Mouse (Mus musculus): ENCODE measurements at regions not wholly inside any gene's neighbourhood (a gene's known extent, or its start where the extent isn't known, plus 50 kb on each side); places are given as distances from the start of the nearest gene placed in this dataset.

DNA sequence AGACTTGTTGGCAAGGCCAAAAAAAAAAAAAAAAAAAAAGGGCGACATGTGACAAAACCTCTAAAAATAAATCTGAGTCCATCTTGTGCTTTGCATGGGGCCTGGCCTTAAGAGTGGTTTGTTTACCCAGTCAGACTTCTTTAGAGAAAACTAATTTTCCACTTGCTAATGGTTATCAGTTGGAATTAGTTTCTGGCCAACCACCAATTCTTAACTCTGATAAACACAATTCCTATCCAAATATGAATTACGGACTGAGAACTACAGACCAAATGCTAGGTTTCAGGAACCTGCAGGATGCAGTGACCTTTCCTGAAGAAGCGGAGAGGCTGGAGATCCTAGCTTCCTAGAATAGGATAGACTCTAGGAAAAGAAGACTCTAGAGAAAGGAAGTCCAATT is 79.4 kb downstream of the Thnsl1 start:
- H3K9me3 ChIP-seq (replicated peaks; ENCODE audit: insufficient read depth, low read length), result no peaks in the 10 kb centered on the region
- H3K79me2 ChIP-seq (ENCODE audit: control insufficient read depth, insufficient read depth, low read length, poor library complexity), result no peaks in the 10 kb centered on the region
- no peak overlapping the region for H3K4me3 ChIP-seq (ENCODE audit: control insufficient read depth in 1 of 2, insufficient read depth in 1 of 2, low read depth in 2 of 2, low read length in 2 of 2)
- H3K36me3 ChIP-seq (ENCODE audit: control insufficient read depth in 1 of 2, insufficient read depth in 2 of 2, low read length in 2 of 2), result no peaks in the 10 kb centered on the region
- no peak overlapping the region for H3K9ac ChIP-seq (ENCODE audit: control insufficient read depth, low read depth, low read length, poor library complexity, severe bottlenecking)
- DNase-seq (ENCODE audit: low read depth, low spot score), result no peak
- H3K4me1 ChIP-seq (ENCODE audit: control insufficient read depth in 1 of 2, insufficient read depth in 2 of 2, low read length in 2 of 2), result no peaks in the 10 kb centered on the region
- no peaks in the 10 kb centered on the region; a peak in 1 of 4 replicates for H3K27me3 ChIP-seq (ENCODE audit: control insufficient read depth in 1 of 2, insufficient read depth in 2 of 2, low read length in 2 of 2)
- no peak overlapping the region for H3K27ac ChIP-seq (ENCODE audit: control insufficient read depth, low read depth, low read length)
- TF ChIP-seq EP300 (IDR thresholded peaks at IDR 0.05; ENCODE audit: low read depth in 1 of 2, low read length in 2 of 2) (no peak), TAL1 (IDR thresholded peaks at IDR 0.05; ENCODE audit: low read length) (no peak), NELFE (IDR thresholded peaks at IDR 0.05; ENCODE audit: low read depth, low read length) (no peak), ZKSCAN1 (IDR thresholded peaks at IDR 0.05; ENCODE audit: low read depth, low read length) (no peak), SIN3A (IDR thresholded peaks at IDR 0.05; ENCODE audit: low read length) (no peak), RCOR1 (IDR thresholded peaks at IDR 0.05; ENCODE audit: low read depth, low read length) (no peak), MEF2A (IDR thresholded peaks at IDR 0.05; ENCODE audit: extremely low read depth, insufficient replicate concordance, low read depth, low read length, poor library complexity, severe bottlenecking) (no peak), MAX (IDR thresholded peaks at IDR 0.05; ENCODE audit: low read length) (no peak), RAD21 (IDR thresholded peaks at IDR 0.05; ENCODE audit: low read depth, low read length) (no peak), MAZ (IDR thresholded peaks at IDR 0.05; ENCODE audit: low read depth, low read length) (no peak), MYC (IDR thresholded peaks at IDR 0.05; ENCODE audit: low read depth, low read length) (no peak), POLR2AphosphoS2 (IDR thresholded peaks at IDR 0.05; ENCODE audit: low read length) (no peak), ETS1 (IDR thresholded peaks at IDR 0.05; ENCODE audit: low read depth, low read length) (no peak), GATA1 (IDR thresholded peaks at IDR 0.05; ENCODE audit: low read depth, low read length) (no peak), TCF12 (IDR thresholded peaks at IDR 0.05; ENCODE audit: low read depth, low read length) (no peak), ELF1 (IDR thresholded peaks at IDR 0.05; ENCODE audit: low read depth, low read length) (no peak), CTCF (IDR thresholded peaks at IDR 0.05 in 2 of 3, conservative IDR thresholded peaks at IDR 0.05 in 1 of 3; ENCODE audit: control insufficient read depth in 1 of 3, insufficient read depth in 1 of 3, low read depth in 2 of 3, low read length in 3 of 3, poor library complexity in 1 of 3, severe bottlenecking in 1 of 3) (no peak), TBP (IDR thresholded peaks at IDR 0.05; ENCODE audit: low read depth, low read length) (no peak)

DNA sequence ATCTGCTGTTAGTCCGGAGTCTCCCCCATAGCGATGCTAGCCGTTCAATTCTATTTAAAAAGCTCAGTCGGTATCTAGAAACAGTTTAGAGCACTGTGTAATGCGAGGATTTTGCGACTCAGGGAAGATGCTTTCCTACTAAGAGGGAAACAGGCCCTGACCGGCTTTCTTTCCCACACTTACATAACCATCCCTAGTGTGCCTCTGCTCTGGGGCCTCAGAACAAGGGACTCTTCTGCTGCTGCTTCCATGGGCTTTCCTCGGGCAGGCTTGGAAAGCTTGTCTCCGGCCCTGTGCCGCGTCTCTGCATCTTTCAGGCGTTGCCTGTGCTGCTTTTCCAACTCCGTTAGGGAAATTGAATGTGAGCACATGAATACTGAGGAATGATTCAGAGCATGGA is 79.6 kb upstream of the Gpr158 start:
- Histone ChIP-seq H3K9ac (ENCODE audit: control insufficient read depth, low read depth, low read length, poor library complexity, severe bottlenecking) (no peak overlapping the region), H3K4me1 (ENCODE audit: control insufficient read depth in 1 of 2, insufficient read depth in 2 of 2, low read length in 2 of 2) (no peaks in the 10 kb centered on the region), H3K4me3 (ENCODE audit: control insufficient read depth in 1 of 2, insufficient read depth in 1 of 2, low read depth in 2 of 2, low read length in 2 of 2) (no peak overlapping the region), H3K36me3 (ENCODE audit: control insufficient read depth in 1 of 2, insufficient read depth in 2 of 2, low read length in 2 of 2) (no peaks in the 10 kb centered on the region), H3K9me3 (replicated peaks; ENCODE audit: insufficient read depth, low read length) (no peaks in the 10 kb centered on the region), H3K27me3 (ENCODE audit: control insufficient read depth in 1 of 2, insufficient read depth in 2 of 2, low read length in 2 of 2) (no peaks in the 10 kb centered on the region; a peak in 1 of 4 replicates), H3K79me2 (ENCODE audit: control insufficient read depth, insufficient read depth, low read length, poor library complexity) (no peaks in the 10 kb centered on the region), H3K27ac (ENCODE audit: control insufficient read depth, low read depth, low read length) (no peak overlapping the region)
- TF ChIP-seq RCOR1 (IDR thresholded peaks at IDR 0.05; ENCODE audit: low read depth, low read length), result no peak
- TF ChIP-seq SMC3 (IDR thresholded peaks at IDR 0.05; ENCODE audit: low read depth, low read length), result no peak
- no peak for TF ChIP-seq UBTF (IDR thresholded peaks at IDR 0.05; ENCODE audit: borderline replicate concordance, insufficient read depth, low read depth, low read length)
- DNase-seq (ENCODE audit: low read depth, low spot score), result no peak
